Mouse (Mus musculus): ENCODE results near the gene Syngap1. TPM values are rescaled to one million over a fixed set of nuclear protein-coding genes. Genes with fewer than 3 reads are reported as not detected.

The Syngap1 gene
- polyA plus RNA-seq, 1 experiment from 2014 or later: 1.8 TPM

DNA sequence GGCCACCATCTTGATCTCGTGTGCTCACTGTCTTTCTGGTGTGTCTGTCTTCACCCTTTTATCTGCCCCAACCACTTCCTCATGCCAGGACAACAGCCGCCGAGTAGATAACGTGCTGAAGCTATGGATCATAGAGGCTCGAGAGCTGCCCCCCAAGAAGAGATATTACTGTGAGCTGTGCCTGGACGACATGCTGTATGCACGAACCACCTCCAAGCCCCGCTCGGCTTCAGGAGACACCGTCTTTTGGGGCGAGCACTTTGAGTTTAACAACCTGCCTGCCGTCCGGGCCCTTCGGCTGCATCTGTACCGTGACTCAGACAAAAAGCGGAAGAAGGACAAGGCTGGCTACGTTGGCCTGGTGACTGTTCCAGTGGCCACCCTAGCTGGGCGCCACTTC, 15.8 kb downstream of the Syngap1 start:
- H3K4me3 ChIP-seq (ENCODE audit: low read depth, low read length): no peak overlapping the region
- no peaks in the 10 kb centered on the region for H3K9me3 ChIP-seq (ENCODE audit: low read depth, low read length)
- peaks cover 72% of the 10 kb centered on the region for H3K36me3 ChIP-seq (ENCODE audit: insufficient read depth)
- H3K9ac ChIP-seq: no peak overlapping the region
- H3K27me3 ChIP-seq (ENCODE audit: insufficient read depth, low read length): no peaks in the 10 kb centered on the region
- H3K4me2 ChIP-seq: no peak overlapping the region
- ATAC-seq (ENCODE audit: insufficient read depth) (no peak), DNase-seq (no peak)
- 79% methylated on average over 18 of the region's 18 CpGs for WGBS
- no peak overlapping the region for H3K27ac ChIP-seq (ENCODE audit: low read depth)
- peaks cover 17% of the 10 kb centered on the region for H3K4me1 ChIP-seq (ENCODE audit: insufficient read depth)
- TF ChIP-seq CTCF (IDR thresholded peaks at IDR 0.05; ENCODE audit: low read depth): no peak

DNA sequence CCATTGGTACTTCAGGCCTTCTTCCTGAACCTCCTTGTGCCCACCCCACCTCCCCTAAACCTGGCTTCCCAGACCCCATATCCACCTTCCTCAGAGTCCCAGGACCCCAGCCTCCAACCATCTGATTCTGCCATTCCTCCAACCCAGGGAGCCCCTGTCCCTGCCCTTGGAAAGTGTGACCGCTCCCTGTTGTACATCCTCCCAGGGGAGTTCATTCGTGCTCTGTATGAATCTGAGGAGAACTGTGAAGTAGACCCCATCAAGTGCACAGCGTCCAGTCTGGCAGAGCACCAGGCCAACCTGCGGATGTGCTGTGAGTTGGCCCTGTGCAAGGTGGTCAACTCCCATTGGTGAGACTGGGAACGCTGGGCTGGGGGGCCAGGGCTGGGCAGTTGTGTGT, 16.8 kb downstream of the Syngap1 start:
- TF ChIP-seq CTCF (IDR thresholded peaks at IDR 0.05; ENCODE audit: low read depth): no peak
- H3K27ac ChIP-seq (ENCODE audit: low read depth): no peak overlapping the region
- ATAC-seq (ENCODE audit: insufficient read depth) (no peak), DNase-seq (no peak)
- no peak overlapping the region for H3K4me2 ChIP-seq
- 92% methylated on average over 5 of the region's 5 CpGs for WGBS
- no peak overlapping the region for H3K4me3 ChIP-seq (ENCODE audit: low read depth, low read length)
- no peak overlapping the region for H3K9ac ChIP-seq
- no peaks in the 10 kb centered on the region for H3K9me3 ChIP-seq (ENCODE audit: low read depth, low read length)
- H3K4me1 ChIP-seq (ENCODE audit: insufficient read depth): peaks cover 7% of the 10 kb centered on the region
- H3K27me3 ChIP-seq (ENCODE audit: insufficient read depth, low read length): no peaks in the 10 kb centered on the region
- peaks cover 79% of the 10 kb centered on the region for H3K36me3 ChIP-seq (ENCODE audit: insufficient read depth)

DNA sequence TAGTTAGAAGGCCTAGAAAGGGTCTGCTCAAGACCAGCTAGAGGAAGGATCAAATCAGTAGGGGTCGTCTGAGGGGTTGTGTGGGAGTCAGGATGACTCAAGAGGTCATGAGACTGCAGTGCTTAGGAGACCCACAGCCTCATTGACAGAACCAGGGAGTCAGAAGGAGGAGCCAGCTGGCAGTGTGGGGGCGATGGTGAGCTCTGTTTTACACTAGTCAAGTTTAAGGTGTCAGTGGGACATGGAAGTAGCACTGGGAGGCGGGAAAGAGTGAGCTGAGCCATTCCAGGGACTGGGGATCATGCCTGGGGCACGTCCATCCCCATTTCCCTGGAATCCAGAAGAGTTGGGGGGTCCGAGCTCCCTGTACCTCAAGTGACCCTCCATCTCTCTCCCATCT, 17.8 kb downstream of the Syngap1 start:
- Histone ChIP-seq H3K27me3 (ENCODE audit: insufficient read depth, low read length) (no peaks in the 10 kb centered on the region), H3K27ac (ENCODE audit: low read depth) (no peak overlapping the region), H3K4me1 (ENCODE audit: insufficient read depth) (0 out of 2 replicates have a peak, but pooled peaks cover 2% of the 10 kb centered on the region), H3K36me3 (ENCODE audit: insufficient read depth) (peaks cover 84% of the 10 kb centered on the region), H3K4me3 (ENCODE audit: low read depth, low read length) (no peak overlapping the region), H3K9ac (no peak overlapping the region), H3K9me3 (ENCODE audit: low read depth, low read length) (no peaks in the 10 kb centered on the region), H3K4me2 (no peak overlapping the region)
- no peak for ATAC-seq (ENCODE audit: insufficient read depth)
- TF ChIP-seq CTCF (IDR thresholded peaks at IDR 0.05; ENCODE audit: low read depth): no peak
- DNase-seq: no peak
- 48% methylated on average over 5 of the region's 5 CpGs for WGBS

DNA sequence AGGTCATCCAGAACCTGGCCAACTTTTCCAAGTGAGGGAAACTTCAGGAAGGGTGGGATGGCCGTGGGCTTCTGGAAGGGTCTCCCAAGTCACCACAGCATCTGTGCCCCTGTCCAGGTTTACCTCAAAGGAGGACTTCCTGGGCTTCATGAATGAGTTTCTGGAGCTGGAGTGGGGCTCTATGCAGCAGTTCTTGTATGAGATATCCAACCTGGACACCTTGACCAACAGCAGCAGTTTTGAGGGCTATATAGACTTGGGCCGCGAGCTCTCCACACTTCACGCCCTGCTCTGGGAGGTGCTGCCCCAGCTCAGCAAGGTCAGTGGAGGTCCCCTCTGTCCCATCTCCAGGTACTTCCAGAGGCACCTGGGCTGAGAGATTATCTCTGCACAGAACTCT, 18.8 kb downstream of the Syngap1 start:
- no peaks in the 10 kb centered on the region for H3K9me3 ChIP-seq (ENCODE audit: low read depth, low read length)
- H3K36me3 ChIP-seq (ENCODE audit: insufficient read depth): peaks cover 88% of the 10 kb centered on the region
- H3K27ac ChIP-seq (ENCODE audit: low read depth): no peak overlapping the region
- H3K4me2 ChIP-seq: no peak overlapping the region
- WGBS: 90% methylated on average over 4 of the region's 4 CpGs
- H3K9ac ChIP-seq: no peak overlapping the region
- H3K27me3 ChIP-seq (ENCODE audit: insufficient read depth, low read length): no peaks in the 10 kb centered on the region
- no peaks in the 10 kb centered on the region for H3K4me1 ChIP-seq (ENCODE audit: insufficient read depth)
- no peak for DNase-seq
- no peak for ATAC-seq (ENCODE audit: insufficient read depth)
- no peak overlapping the region for H3K4me3 ChIP-seq (ENCODE audit: low read depth, low read length)
- TF ChIP-seq CTCF (IDR thresholded peaks at IDR 0.05; ENCODE audit: low read depth): no peak

GRCm38 (mm10) chr17:26961572-26962240, 20.7 kb downstream of the Syngap1 start:
- no peaks in the 10 kb centered on the region for H3K27me3 ChIP-seq (ENCODE audit: insufficient read depth, low read length)
- H3K27ac ChIP-seq (ENCODE audit: low read depth): no peak overlapping the region
- H3K4me2 ChIP-seq: no peak overlapping the region
- peaks cover 87% of the 10 kb centered on the region for H3K36me3 ChIP-seq (ENCODE audit: insufficient read depth)
- H3K4me3 ChIP-seq (ENCODE audit: low read depth, low read length): no peak overlapping the region
- no peak overlapping the region for H3K9ac ChIP-seq
- ATAC-seq (ENCODE audit: insufficient read depth) (no peak), DNase-seq (no peak)
- no peaks in the 10 kb centered on the region for H3K9me3 ChIP-seq (ENCODE audit: low read depth, low read length)
- H3K4me1 ChIP-seq (ENCODE audit: insufficient read depth): no peaks in the 10 kb centered on the region
- WGBS: 85% methylated on average over 21 of the region's 21 CpGs
- TF ChIP-seq CTCF (IDR thresholded peaks at IDR 0.05; ENCODE audit: low read depth): no peak

DNA sequence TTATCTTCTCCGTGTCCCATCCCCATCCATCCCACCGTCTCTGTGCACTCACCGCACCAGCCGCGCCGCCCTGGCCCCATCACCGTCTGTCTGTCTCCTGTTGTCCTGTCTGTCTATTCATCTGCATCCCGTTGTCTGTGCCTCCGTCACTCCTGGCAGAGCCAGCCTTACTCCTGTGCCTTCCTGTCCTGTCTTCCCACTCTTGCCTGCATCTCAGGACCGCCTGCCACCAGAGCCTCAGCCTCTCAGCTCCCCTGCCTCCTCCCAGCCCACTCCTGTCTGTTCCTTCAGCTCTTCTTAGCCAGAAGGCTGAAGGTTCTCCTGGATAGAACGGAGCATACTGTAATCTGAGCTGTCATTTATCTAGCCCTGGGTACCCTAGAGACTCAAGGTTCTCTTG, 25.9 kb downstream of the Syngap1 start:
- H3K27ac ChIP-seq (ENCODE audit: low read depth): no peak overlapping the region
- no peak overlapping the region for H3K4me2 ChIP-seq
- H3K9ac ChIP-seq: no peak overlapping the region
- H3K27me3 ChIP-seq (ENCODE audit: insufficient read depth, low read length): no peaks in the 10 kb centered on the region
- peaks cover 58% of the 10 kb centered on the region for H3K36me3 ChIP-seq (ENCODE audit: insufficient read depth)
- no peak for TF ChIP-seq CTCF (IDR thresholded peaks at IDR 0.05; ENCODE audit: low read depth)
- H3K4me3 ChIP-seq (ENCODE audit: low read depth, low read length): no peak overlapping the region
- ATAC-seq (ENCODE audit: insufficient read depth) (no peak), DNase-seq (no peak)
- H3K9me3 ChIP-seq (ENCODE audit: low read depth, low read length): no peaks in the 10 kb centered on the region
- WGBS: 88% methylated on average over 11 of the region's 11 CpGs
- no peaks in the 10 kb centered on the region for H3K4me1 ChIP-seq (ENCODE audit: insufficient read depth)

- H3K9me3 ChIP-seq (ENCODE audit: low read depth, low read length): no peaks in the 10 kb centered on the region
- peaks cover 53% of the 10 kb centered on the region for H3K36me3 ChIP-seq (ENCODE audit: insufficient read depth)
- ATAC-seq (ENCODE audit: insufficient read depth): no peak
- no peak overlapping the region for H3K27ac ChIP-seq (ENCODE audit: low read depth)
- no peaks in the 10 kb centered on the region for H3K27me3 ChIP-seq (ENCODE audit: insufficient read depth, low read length)
- WGBS: 86% methylated on average over 6 of the region's 6 CpGs
- H3K4me2 ChIP-seq: no peak overlapping the region
- no peak for TF ChIP-seq CTCF (IDR thresholded peaks at IDR 0.05; ENCODE audit: low read depth)
- DNase-seq: no peak
- H3K4me1 ChIP-seq (ENCODE audit: insufficient read depth): no peaks in the 10 kb centered on the region
- no peak overlapping the region for H3K9ac ChIP-seq
- H3K4me3 ChIP-seq (ENCODE audit: low read depth, low read length): no peak overlapping the region
Measured at GRCm38 (mm10) chr17:26967477-26967876, 26.4 kb downstream of the Syngap1 start.
